Mouse (Mus musculus): ENCODE data around the gene Atp8a1. TPM values are rescaled to one million over a fixed set of nuclear protein-coding genes. Genes with fewer than 3 reads are reported as not detected.

Atp8a1 gene
- polyA plus RNA-seq, 1 experiment from 2014 or later = 8.1 TPM

GRCm38 (mm10) chr5:67579725-67580633 is 267.3 kb downstream of the Atp8a1 start:
- no peak for ATAC-seq (ENCODE audit: insufficient number of reproducible peaks, low FRiP score, low TSS enrichment, low read depth)
- H3K36me3 ChIP-seq = no peaks in the 10 kb centered on the region

DNA sequence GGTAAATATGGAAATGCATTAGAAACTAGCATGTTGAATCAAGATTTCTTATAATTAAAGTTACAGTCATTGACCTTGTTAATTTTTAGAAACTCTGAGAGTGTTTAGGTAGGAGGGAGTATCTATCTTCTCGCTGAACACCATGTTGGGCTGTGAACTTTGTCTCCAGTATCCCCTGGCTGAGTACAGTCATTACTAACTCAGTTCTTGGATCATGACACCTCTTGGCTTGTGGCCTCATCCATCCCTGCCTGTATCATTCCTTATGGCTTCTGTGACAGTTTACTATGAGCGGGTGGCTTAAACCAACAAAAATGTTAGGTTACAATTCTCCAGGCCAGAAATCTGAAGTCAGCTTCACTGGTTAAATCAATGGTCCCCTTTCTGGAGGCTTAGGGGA is 271.5 kb downstream of the Atp8a1 start:
- Histone ChIP-seq H3K27ac (replicated peaks) (no peak overlapping the region), H3K4me1 (no peaks in the 10 kb centered on the region), H3K4me2 (replicated peaks) (no peak overlapping the region), H3K27me3 (no peaks in the 10 kb centered on the region), H3K36me3 (no peaks in the 10 kb centered on the region), H3K9me3 (replicated peaks) (no peaks in the 10 kb centered on the region), H3K9ac (no peak overlapping the region), H3K4me3 (replicated peaks) (no peak overlapping the region)
- WGBS = 85% methylated on average over 2 of the region's 2 CpGs
- no peak for ATAC-seq (ENCODE audit: insufficient number of reproducible peaks, low FRiP score, low TSS enrichment, low read depth)

More at GRCm38 (mm10) chr5:67579725-67580633, 267.3 kb downstream of the Atp8a1 start:
- Histone ChIP-seq H3K4me1 (no peaks in the 10 kb centered on the region), H3K4me3 (replicated peaks) (no peak overlapping the region), H3K27me3 (no peaks in the 10 kb centered on the region), H3K4me2 (replicated peaks) (no peak overlapping the region), H3K9me3 (replicated peaks) (no peaks in the 10 kb centered on the region), H3K27ac (replicated peaks) (no peak overlapping the region), H3K9ac (no peak overlapping the region)
- 40% methylated on average over 6 of the region's 6 CpGs for WGBS

DNA sequence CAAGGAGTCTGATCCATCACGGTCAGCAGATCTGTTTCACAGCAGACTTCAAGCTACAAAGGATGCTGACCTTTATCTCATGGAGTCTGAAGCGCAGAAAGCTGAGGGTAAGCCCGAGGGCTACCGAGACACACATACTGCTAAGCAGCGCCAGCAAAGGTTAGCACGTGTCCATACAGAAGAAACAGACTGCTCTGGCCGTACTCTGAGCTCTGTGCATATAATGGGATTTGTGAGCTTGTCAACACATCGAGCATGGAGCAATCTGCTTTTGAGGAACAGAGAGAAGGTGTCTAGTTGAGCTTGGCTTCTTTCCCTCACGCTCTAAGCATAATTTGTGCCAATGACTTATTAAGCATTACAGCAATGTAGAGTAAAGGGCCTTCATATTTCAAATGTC is 273.2 kb downstream of the Atp8a1 start:
- Histone ChIP-seq H3K36me3 (no peaks in the 10 kb centered on the region), H3K4me3 (replicated peaks) (no peak overlapping the region), H3K9ac (no peak overlapping the region), H3K27ac (replicated peaks) (no peak overlapping the region), H3K9me3 (replicated peaks) (no peaks in the 10 kb centered on the region), H3K4me1 (no peaks in the 10 kb centered on the region), H3K27me3 (no peaks in the 10 kb centered on the region), H3K4me2 (replicated peaks) (no peak overlapping the region)
- ATAC-seq (ENCODE audit: insufficient number of reproducible peaks, low FRiP score, low TSS enrichment, low read depth) = no peak
- 83% methylated on average over 9 of the region's 9 CpGs for WGBS

GRCm38 (mm10) chr5:67572552-67573155 is 274.6 kb downstream of the Atp8a1 start:
- 76% methylated on average over 6 of the region's 6 CpGs for WGBS
- ATAC-seq (ENCODE audit: insufficient number of reproducible peaks, low FRiP score, low TSS enrichment, low read depth) = no peak
- no peak overlapping the region for H3K4me3 ChIP-seq (replicated peaks)
- H3K4me1 ChIP-seq = no peaks in the 10 kb centered on the region
- no peak overlapping the region for H3K9ac ChIP-seq
- H3K27ac ChIP-seq (replicated peaks) = no peak overlapping the region
- H3K36me3 ChIP-seq = no peaks in the 10 kb centered on the region
- no peaks in the 10 kb centered on the region for H3K9me3 ChIP-seq (replicated peaks)
- no peaks in the 10 kb centered on the region for H3K27me3 ChIP-seq
- no peak overlapping the region for H3K4me2 ChIP-seq (replicated peaks)

Small RNA genes within 50 kb of the gene (microRNA-seq; reads per million reads assigned to microRNA genes)
- not detected for gene Gm23617 (ENCODE audit: borderline number of aligned reads)

Other genes starting within 250 kb of the Atp8a1 start
- 2.5 and 4.2 TPM in 2 replicates for gene Shisa3, start 239.6 kb downstream of the Atp8a1 start, polyA plus RNA-seq (2015; fragmentation: Nextera tagmentation; extraction: Ambion mirVana)
- gene Gm5108, start 94.2 kb upstream of the Atp8a1 start, polyA plus RNA-seq (2015; fragmentation: Nextera tagmentation; extraction: Ambion mirVana) = not detected in 2 replicates
- not detected in 2 replicates for gene Gm21905, start 99.0 kb upstream of the Atp8a1 start, polyA plus RNA-seq (2015; fragmentation: Nextera tagmentation; extraction: Ambion mirVana)
- not detected in 2 replicates for gene Grxcr1, start 184.4 kb upstream of the Atp8a1 start, polyA plus RNA-seq (2015; fragmentation: Nextera tagmentation; extraction: Ambion mirVana)